Mouse (Mus musculus) megakaryocyte, embryonic 14.5 days (primary cell): Measurements from ENCODE around the gene Fam172a.

Experiments used
- FLI1 ChIP-seq: IDR thresholded peaks from 2 replicates; pipeline ENCODE4 v1.6.1; 2012; ENCODE audit warnings: low read length, inconsistent platforms, mixed read lengths
- GATA1 ChIP-seq: IDR thresholded peaks from 3 replicates; pipeline ENCODE4 v1.6.1; 2012; ENCODE audit warnings: mixed read lengths, low read length, inconsistent platforms, borderline replicate concordance

GRCm38 (mm10) chr13:77878545-77878944 is 176.7 kb downstream of the Fam172a start:
- no peak for TF ChIP-seq GATA1
- no peak for TF ChIP-seq FLI1
